Mouse (Mus musculus) CH12.LX (cell line): ENCODE measurements at regions not wholly inside any gene's neighbourhood (a gene's known extent, or its start where the extent isn't known, plus 50 kb on each side); places are given as distances from the start of the nearest gene placed in this dataset.

Source experiments
- BHLHE40 ChIP-seq: IDR thresholded peaks from 2 replicates; pipeline ENCODE4 v1.6.1; 2011; ENCODE audit warnings: mild to moderate bottlenecking, low read depth, low read length, improper control_type of control experiment
- CHD1 ChIP-seq: IDR thresholded peaks from 2 replicates; pipeline ENCODE4 v1.6.1; 2012; ENCODE audit warnings: low read depth, low read length, improper control_type of control experiment, inconsistent platforms
- CHD2 ChIP-seq: IDR thresholded peaks from 2 replicates; pipeline ENCODE4 v1.6.1; 2011; ENCODE audit warnings: low read length, improper control_type of control experiment
- CTCF ChIP-seq, 2 experiments: IDR thresholded peaks in 1 of 2; conservative IDR thresholded peaks in 1 of 2; 2 replicates each; pipeline ENCODE4 v1.5.1; 2011 to 2012; ENCODE audit warnings: low read depth in 2 of 2, low read length in 2 of 2, improper control_type of control experiment in 1 of 2, inconsistent platforms in 1 of 2, mild to moderate bottlenecking in 1 of 2, moderate library complexity in 1 of 2
- IRF4 ChIP-seq: IDR thresholded peaks from 2 replicates; pipeline ENCODE4 v1.6.1; 2014; ENCODE audit warnings: low read depth, mild to moderate bottlenecking, inconsistent platforms, low read length, improper control_type of control experiment
- MAX ChIP-seq: IDR thresholded peaks from 2 replicates; pipeline ENCODE4 v1.6.1; 2011; ENCODE audit warnings: low read length, improper control_type of control experiment
- POLR2A ChIP-seq: IDR thresholded peaks from 2 replicates; pipeline ENCODE4 v1.6.1; 2011; ENCODE audit warnings: low read depth, mild to moderate bottlenecking, improper control_type of control experiment, low read length
- POLR2AphosphoS2 ChIP-seq: IDR thresholded peaks from 2 replicates; pipeline ENCODE4 v1.6.1; 2011; ENCODE audit warnings: low read depth, low read length, improper control_type of control experiment
- TBP ChIP-seq: conservative IDR thresholded peaks from 2 replicates; pipeline ENCODE4 v1.6.1; 2011; ENCODE audit warnings: low read depth, low read length, improper control_type of control experiment
- ZC3H11A ChIP-seq: IDR thresholded peaks from 2 replicates; pipeline ENCODE4 v1.6.1; 2012; ENCODE audit warnings: low read depth, mild to moderate bottlenecking, inconsistent platforms, low read length, improper control_type of control experiment
- ZMIZ1 ChIP-seq: IDR thresholded peaks from 2 replicates; pipeline ENCODE4 v1.6.1; 2012; ENCODE audit warnings: low read depth, mild to moderate bottlenecking, inconsistent platforms, low read length, improper control_type of control experiment

DNA sequence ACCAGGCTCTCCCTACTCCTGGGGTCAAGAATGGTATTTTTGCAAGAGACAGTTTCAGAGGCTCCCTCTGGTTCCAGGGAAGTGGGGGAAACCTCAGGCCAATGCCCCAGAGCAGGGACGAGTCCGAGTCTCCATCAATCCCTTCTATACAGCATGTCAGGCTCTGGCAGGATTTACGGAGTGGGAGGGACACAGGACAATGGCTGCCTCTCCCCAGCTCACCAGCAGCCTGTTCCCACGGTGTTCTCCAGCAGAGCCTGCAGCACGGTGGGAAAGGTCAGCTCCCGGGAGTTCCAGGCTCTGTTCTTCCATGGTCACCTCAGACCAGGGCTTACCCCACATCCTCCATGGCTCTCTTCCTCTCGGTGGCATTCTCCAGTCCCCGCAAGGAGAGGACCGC is 64.6 kb upstream of the Hs6st1 start:
- no peak for TF ChIP-seq CHD1
- no peak for TF ChIP-seq CHD2
- no peak for TF ChIP-seq ZMIZ1
- no peak for TF ChIP-seq POLR2AphosphoS2
- no peak for TF ChIP-seq MAX
- no peak for TF ChIP-seq TBP
- no peak for TF ChIP-seq ZC3H11A
- TF ChIP-seq BHLHE40, result no peak
- TF ChIP-seq CTCF (conservative IDR thresholded peaks at IDR 0.05 in 1 of 2, IDR thresholded peaks at IDR 0.05 in 1 of 2; ENCODE audit: low read depth in 2 of 2, low read length in 2 of 2), result no peak
- TF ChIP-seq POLR2A, result no peak
- no peak for TF ChIP-seq IRF4
